Mouse (Mus musculus): ENCODE data around the gene Sema5a.

Sema5a gene

GRCm38 (mm10) chr15:32396241-32396890 lies 151.8 kb downstream of the Sema5a start:
- no peaks in the 10 kb centered on the region for H3K27me3 ChIP-seq (ENCODE audit: control insufficient read depth, insufficient read depth, low read length, poor library complexity, severe bottlenecking)
- H3K36me3 ChIP-seq (ENCODE audit: control insufficient read depth, insufficient read depth, low read length, poor library complexity, severe bottlenecking), result no peaks in the 10 kb centered on the region
- no peak for DNase-seq (ENCODE audit: low read depth, low spot score)

- Histone ChIP-seq H3K27me3 (ENCODE audit: control insufficient read depth, insufficient read depth, low read length, poor library complexity, severe bottlenecking) (no peaks in the 10 kb centered on the region), H3K36me3 (ENCODE audit: control insufficient read depth, insufficient read depth, low read length, poor library complexity, severe bottlenecking) (no peaks in the 10 kb centered on the region)
- no peak for DNase-seq (ENCODE audit: low read depth, low spot score)
Observed at GRCm38 (mm10) chr15:32397064-32397463, 152.5 kb downstream of the Sema5a start.

- Histone ChIP-seq H3K27me3 (ENCODE audit: control insufficient read depth, insufficient read depth, low read length, poor library complexity, severe bottlenecking) (no peaks in the 10 kb centered on the region), H3K36me3 (ENCODE audit: control insufficient read depth, insufficient read depth, low read length, poor library complexity, severe bottlenecking) (no peaks in the 10 kb centered on the region)
- no peak for DNase-seq (ENCODE audit: low read depth, low spot score)
Observed at GRCm38 (mm10) chr15:32398721-32399120, 154.1 kb downstream of the Sema5a start.

- Histone ChIP-seq H3K36me3 (ENCODE audit: control insufficient read depth, insufficient read depth, low read length, poor library complexity, severe bottlenecking) (no peaks in the 10 kb centered on the region), H3K27me3 (ENCODE audit: control insufficient read depth, insufficient read depth, low read length, poor library complexity, severe bottlenecking) (no peaks in the 10 kb centered on the region)
- no peak for DNase-seq (ENCODE audit: low read depth, low spot score)
Observed at GRCm38 (mm10) chr15:32401909-32402527, 157.4 kb downstream of the Sema5a start.

GRCm38 (mm10) chr15:32403321-32403720 lies 158.7 kb downstream of the Sema5a start:
- no peaks in the 10 kb centered on the region for H3K36me3 ChIP-seq (ENCODE audit: control insufficient read depth, insufficient read depth, low read length, poor library complexity, severe bottlenecking)
- no peak for DNase-seq (ENCODE audit: low read depth, low spot score)
- no peaks in the 10 kb centered on the region for H3K27me3 ChIP-seq (ENCODE audit: control insufficient read depth, insufficient read depth, low read length, poor library complexity, severe bottlenecking)

GRCm38 (mm10) chr15:32406436-32406835 lies 161.8 kb downstream of the Sema5a start:
- DNase-seq (ENCODE audit: low read depth, low spot score), result no peak
- Histone ChIP-seq H3K36me3 (ENCODE audit: control insufficient read depth, insufficient read depth, low read length, poor library complexity, severe bottlenecking) (no peaks in the 10 kb centered on the region), H3K27me3 (ENCODE audit: control insufficient read depth, insufficient read depth, low read length, poor library complexity, severe bottlenecking) (no peaks in the 10 kb centered on the region)

- Histone ChIP-seq H3K36me3 (ENCODE audit: control insufficient read depth, insufficient read depth, low read length, poor library complexity, severe bottlenecking) (no peaks in the 10 kb centered on the region), H3K27me3 (ENCODE audit: control insufficient read depth, insufficient read depth, low read length, poor library complexity, severe bottlenecking) (no peaks in the 10 kb centered on the region)
- no peak for DNase-seq (ENCODE audit: low read depth, low spot score)
Observed at GRCm38 (mm10) chr15:32407766-32408165, 163.2 kb downstream of the Sema5a start.

- Histone ChIP-seq H3K27me3 (ENCODE audit: control insufficient read depth, insufficient read depth, low read length, poor library complexity, severe bottlenecking) (no peaks in the 10 kb centered on the region), H3K36me3 (ENCODE audit: control insufficient read depth, insufficient read depth, low read length, poor library complexity, severe bottlenecking) (no peaks in the 10 kb centered on the region)
- no peak for DNase-seq (ENCODE audit: low read depth, low spot score)
Observed at GRCm38 (mm10) chr15:32416291-32416690, 171.7 kb downstream of the Sema5a start.

GRCm38 (mm10) chr15:32422631-32423030 lies 178.0 kb downstream of the Sema5a start:
- Histone ChIP-seq H3K27me3 (ENCODE audit: control insufficient read depth, insufficient read depth, low read length, poor library complexity, severe bottlenecking) (no peaks in the 10 kb centered on the region), H3K36me3 (ENCODE audit: control insufficient read depth, insufficient read depth, low read length, poor library complexity, severe bottlenecking) (no peaks in the 10 kb centered on the region)
- DNase-seq (ENCODE audit: low read depth, low spot score), result no peak

GRCm38 (mm10) chr15:32423061-32423460 lies 178.5 kb downstream of the Sema5a start:
- DNase-seq (ENCODE audit: low read depth, low spot score), result no peak
- Histone ChIP-seq H3K27me3 (ENCODE audit: control insufficient read depth, insufficient read depth, low read length, poor library complexity, severe bottlenecking) (no peaks in the 10 kb centered on the region), H3K36me3 (ENCODE audit: control insufficient read depth, insufficient read depth, low read length, poor library complexity, severe bottlenecking) (no peaks in the 10 kb centered on the region)

GRCm38 (mm10) chr15:32427188-32427924 lies 182.7 kb downstream of the Sema5a start:
- Histone ChIP-seq H3K36me3 (ENCODE audit: control insufficient read depth, insufficient read depth, low read length, poor library complexity, severe bottlenecking) (no peaks in the 10 kb centered on the region), H3K27me3 (ENCODE audit: control insufficient read depth, insufficient read depth, low read length, poor library complexity, severe bottlenecking) (no peaks in the 10 kb centered on the region)
- no peak for DNase-seq (ENCODE audit: low read depth, low spot score)

GRCm38 (mm10) chr15:32432927-32433832 lies 188.6 kb downstream of the Sema5a start:
- H3K36me3 ChIP-seq (ENCODE audit: control insufficient read depth, insufficient read depth, low read length, poor library complexity, severe bottlenecking), result no peaks in the 10 kb centered on the region
- H3K27me3 ChIP-seq (ENCODE audit: control insufficient read depth, insufficient read depth, low read length, poor library complexity, severe bottlenecking), result no peaks in the 10 kb centered on the region
- no peak for DNase-seq (ENCODE audit: low read depth, low spot score)

- DNase-seq (ENCODE audit: low read depth, low spot score), result no peak
- Histone ChIP-seq H3K36me3 (ENCODE audit: control insufficient read depth, insufficient read depth, low read length, poor library complexity, severe bottlenecking) (no peaks in the 10 kb centered on the region), H3K27me3 (ENCODE audit: control insufficient read depth, insufficient read depth, low read length, poor library complexity, severe bottlenecking) (no peaks in the 10 kb centered on the region)
Observed at GRCm38 (mm10) chr15:32433833-32434155, 189.2 kb downstream of the Sema5a start.

GRCm38 (mm10) chr15:32434274-32434673 lies 189.7 kb downstream of the Sema5a start:
- no peak for DNase-seq (ENCODE audit: low read depth, low spot score)
- no peaks in the 10 kb centered on the region for H3K36me3 ChIP-seq (ENCODE audit: control insufficient read depth, insufficient read depth, low read length, poor library complexity, severe bottlenecking)
- no peaks in the 10 kb centered on the region for H3K27me3 ChIP-seq (ENCODE audit: control insufficient read depth, insufficient read depth, low read length, poor library complexity, severe bottlenecking)

Data from splenic B cell, adult 2 months (primary cell).